Mouse (Mus musculus): Measurements from ENCODE around the gene Itga9. TPM values are rescaled to one million over a fixed set of nuclear protein-coding genes. Genes with fewer than 3 reads are reported as not detected.

Gene Itga9
- polyA plus RNA-seq, 1 experiment = not detected

DNA sequence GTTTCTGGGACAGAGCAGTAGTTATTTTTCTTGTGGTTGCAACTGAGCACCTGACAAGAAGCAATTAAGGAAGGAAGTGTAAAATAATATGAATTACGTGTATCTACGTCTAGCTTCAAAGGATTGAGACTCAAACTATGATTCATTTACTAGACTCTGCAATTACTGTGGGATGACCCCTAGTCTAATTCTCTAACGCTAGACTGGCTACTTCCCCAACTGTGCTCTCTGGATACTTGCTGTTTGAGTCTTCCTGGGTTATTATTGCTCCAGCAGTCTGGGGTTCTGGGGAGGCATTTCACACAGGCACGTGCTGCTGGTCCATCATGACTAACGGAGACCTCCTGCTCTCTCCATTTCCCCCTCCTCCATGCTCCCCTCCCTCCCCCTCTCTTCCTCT, 10.7 kb downstream of the Itga9 start:
- Histone ChIP-seq H3K27me3 (ENCODE audit: control insufficient read depth, insufficient read depth, insufficient read length) (peaks cover 24% of the 10 kb centered on the region), H3ac (ENCODE audit: control insufficient read depth, insufficient read length, low read depth) (no peak overlapping the region), H3K4me3 (ENCODE audit: insufficient read depth, poor library complexity, severe bottlenecking) (no peak overlapping the region), H3K79me3 (ENCODE audit: low read depth) (no peaks in the 10 kb centered on the region), H3K36me3 (ENCODE audit: control insufficient read depth, insufficient read depth) (no peaks in the 10 kb centered on the region), H3K79me2 (ENCODE audit: control insufficient read depth, insufficient read depth) (no peaks in the 10 kb centered on the region)
- TF ChIP-seq FOSL1 (IDR thresholded peaks at IDR 0.05; ENCODE audit: insufficient read depth, low read length, poor library complexity, severe bottlenecking) = no peak
- TF ChIP-seq MAX (IDR thresholded peaks at IDR 0.05) = no peak
- no peak for TF ChIP-seq USF1 (IDR thresholded peaks at IDR 0.05; ENCODE audit: low read depth)
- no peak for TF ChIP-seq MYOD1 (IDR thresholded peaks at IDR 0.05; ENCODE audit: control insufficient read depth, insufficient read length, low read depth)
- TF ChIP-seq CEBPB (IDR thresholded peaks at IDR 0.05; ENCODE audit: low read depth) = no peak
- no peak for TF ChIP-seq MYOG (IDR thresholded peaks at IDR 0.05; ENCODE audit: control insufficient read depth, extremely low read depth, insufficient read length)
- no peak for TF ChIP-seq CTCF (IDR thresholded peaks at IDR 0.05; ENCODE audit: control insufficient read depth, insufficient read depth, insufficient read length)

DNA sequence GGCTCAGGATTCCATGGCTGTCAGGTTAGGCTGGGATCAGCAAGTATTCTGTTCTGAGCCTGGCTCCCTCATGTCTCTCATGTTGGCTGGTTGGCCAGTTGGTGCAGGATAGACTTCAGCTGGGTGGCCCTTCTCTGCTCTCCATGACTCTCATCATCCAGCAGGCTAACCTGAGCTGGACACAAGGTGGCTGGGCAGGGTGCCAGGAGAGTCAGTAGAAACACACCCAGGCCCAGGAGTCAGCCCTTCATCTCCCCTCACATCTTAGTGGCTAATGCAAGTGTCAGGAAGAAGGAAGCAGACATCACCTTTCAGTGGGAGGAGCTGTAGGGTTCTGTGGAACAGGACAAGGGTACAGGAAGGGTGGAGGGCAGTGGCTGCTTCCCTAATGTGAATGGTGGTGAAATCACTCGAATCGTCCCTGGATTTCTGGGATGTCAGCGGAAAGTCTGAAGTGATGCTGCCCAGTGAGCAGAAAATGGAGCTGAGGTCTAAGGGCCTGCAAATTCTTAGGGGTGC, 12.3 kb downstream of the Itga9 start:
- no peaks in the 10 kb centered on the region for H3K36me3 ChIP-seq (ENCODE audit: control insufficient read depth, insufficient read depth)
- no peaks in the 10 kb centered on the region for H3K79me3 ChIP-seq (ENCODE audit: low read depth)
- H3K27me3 ChIP-seq (ENCODE audit: control insufficient read depth, insufficient read depth, insufficient read length) = peaks cover 28% of the 10 kb centered on the region
- no peak for TF ChIP-seq CEBPB (IDR thresholded peaks at IDR 0.05; ENCODE audit: low read depth)
- TF ChIP-seq MAX (IDR thresholded peaks at IDR 0.05) = no peak
- TF ChIP-seq CTCF (IDR thresholded peaks at IDR 0.05; ENCODE audit: control insufficient read depth, insufficient read depth, insufficient read length) = no peak
- TF ChIP-seq MYOD1 (IDR thresholded peaks at IDR 0.05; ENCODE audit: control insufficient read depth, insufficient read length, low read depth) = no peak
- TF ChIP-seq MYOG (IDR thresholded peaks at IDR 0.05; ENCODE audit: control insufficient read depth, extremely low read depth, insufficient read length) = no peak
- no peak for TF ChIP-seq USF1 (IDR thresholded peaks at IDR 0.05; ENCODE audit: low read depth)
- no peak for TF ChIP-seq FOSL1 (IDR thresholded peaks at IDR 0.05; ENCODE audit: insufficient read depth, low read length, poor library complexity, severe bottlenecking)
- H3K4me3 ChIP-seq (ENCODE audit: insufficient read depth, poor library complexity, severe bottlenecking) = no peak overlapping the region
- no peak overlapping the region for H3ac ChIP-seq (ENCODE audit: control insufficient read depth, insufficient read length, low read depth)
- H3K79me2 ChIP-seq (ENCODE audit: control insufficient read depth, insufficient read depth) = no peaks in the 10 kb centered on the region

DNA sequence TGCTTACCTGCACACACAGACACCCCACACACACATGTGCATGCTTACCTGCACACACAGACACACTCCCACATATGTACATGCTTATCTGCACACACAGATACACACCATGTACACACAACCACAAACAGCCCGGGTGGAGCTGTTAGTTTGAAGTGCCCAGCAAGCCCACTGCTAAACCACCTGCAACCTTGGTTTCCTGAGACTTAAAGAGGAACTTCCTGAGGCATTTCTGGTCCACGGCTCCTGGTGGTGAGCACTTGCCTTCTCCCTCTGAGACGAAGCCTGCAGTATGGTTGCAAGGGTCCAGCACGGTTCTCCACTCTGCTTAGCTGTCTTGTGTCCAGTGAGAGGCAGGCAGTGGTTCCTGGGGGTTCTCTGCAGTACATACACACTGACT, 14.3 kb downstream of the Itga9 start:
- H3K79me3 ChIP-seq (ENCODE audit: low read depth) = no peaks in the 10 kb centered on the region
- H3K36me3 ChIP-seq (ENCODE audit: control insufficient read depth, insufficient read depth) = no peaks in the 10 kb centered on the region
- TF ChIP-seq MAX (IDR thresholded peaks at IDR 0.05) = no peak
- no peak for TF ChIP-seq CEBPB (IDR thresholded peaks at IDR 0.05; ENCODE audit: low read depth)
- TF ChIP-seq CTCF (IDR thresholded peaks at IDR 0.05; ENCODE audit: control insufficient read depth, insufficient read depth, insufficient read length) = no peak
- no peak for TF ChIP-seq MYOG (IDR thresholded peaks at IDR 0.05; ENCODE audit: control insufficient read depth, extremely low read depth, insufficient read length)
- TF ChIP-seq USF1 (IDR thresholded peaks at IDR 0.05; ENCODE audit: low read depth) = no peak
- TF ChIP-seq FOSL1 (IDR thresholded peaks at IDR 0.05; ENCODE audit: insufficient read depth, low read length, poor library complexity, severe bottlenecking) = no peak
- TF ChIP-seq MYOD1 (IDR thresholded peaks at IDR 0.05; ENCODE audit: control insufficient read depth, insufficient read length, low read depth) = no peak
- peaks cover 43% of the 10 kb centered on the region for H3K27me3 ChIP-seq (ENCODE audit: control insufficient read depth, insufficient read depth, insufficient read length)
- H3ac ChIP-seq (ENCODE audit: control insufficient read depth, insufficient read length, low read depth) = no peak overlapping the region
- no peak overlapping the region for H3K4me3 ChIP-seq (ENCODE audit: insufficient read depth, poor library complexity, severe bottlenecking)
- no peaks in the 10 kb centered on the region for H3K79me2 ChIP-seq (ENCODE audit: control insufficient read depth, insufficient read depth)

DNA sequence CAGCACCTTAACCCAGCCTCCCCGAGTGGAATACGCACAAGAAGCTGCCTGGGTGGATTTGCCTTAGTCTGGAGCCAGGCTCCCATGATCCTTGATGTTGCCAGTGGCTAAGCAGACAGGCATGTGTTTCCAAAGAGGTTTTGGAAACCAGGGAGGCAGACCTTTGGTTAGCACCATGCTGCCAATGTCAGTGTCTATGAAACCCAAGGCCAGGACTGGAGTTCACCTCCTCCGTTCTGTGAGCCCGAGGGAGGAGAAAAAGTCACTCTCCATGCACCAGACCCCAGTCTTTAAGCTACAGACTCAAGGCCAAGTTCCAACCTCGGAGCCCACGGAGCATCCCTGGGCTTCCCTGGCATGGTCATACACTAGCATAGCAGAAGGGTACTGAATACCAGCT, 15.2 kb downstream of the Itga9 start:
- peaks cover 43% of the 10 kb centered on the region for H3K27me3 ChIP-seq (ENCODE audit: control insufficient read depth, insufficient read depth, insufficient read length)
- no peak overlapping the region for H3ac ChIP-seq (ENCODE audit: control insufficient read depth, insufficient read length, low read depth)
- no peak for TF ChIP-seq USF1 (IDR thresholded peaks at IDR 0.05; ENCODE audit: low read depth)
- TF ChIP-seq MYOD1 (IDR thresholded peaks at IDR 0.05; ENCODE audit: control insufficient read depth, insufficient read length, low read depth) = no peak
- TF ChIP-seq MYOG (IDR thresholded peaks at IDR 0.05; ENCODE audit: control insufficient read depth, extremely low read depth, insufficient read length) = no peak
- no peak for TF ChIP-seq FOSL1 (IDR thresholded peaks at IDR 0.05; ENCODE audit: insufficient read depth, low read length, poor library complexity, severe bottlenecking)
- TF ChIP-seq MAX (IDR thresholded peaks at IDR 0.05) = no peak
- TF ChIP-seq CEBPB (IDR thresholded peaks at IDR 0.05; ENCODE audit: low read depth) = no peak
- TF ChIP-seq CTCF (IDR thresholded peaks at IDR 0.05; ENCODE audit: control insufficient read depth, insufficient read depth, insufficient read length) = no peak
- H3K79me2 ChIP-seq (ENCODE audit: control insufficient read depth, insufficient read depth) = no peaks in the 10 kb centered on the region
- H3K79me3 ChIP-seq (ENCODE audit: low read depth) = no peaks in the 10 kb centered on the region
- H3K36me3 ChIP-seq (ENCODE audit: control insufficient read depth, insufficient read depth) = no peaks in the 10 kb centered on the region
- no peak overlapping the region for H3K4me3 ChIP-seq (ENCODE audit: insufficient read depth, poor library complexity, severe bottlenecking)

DNA sequence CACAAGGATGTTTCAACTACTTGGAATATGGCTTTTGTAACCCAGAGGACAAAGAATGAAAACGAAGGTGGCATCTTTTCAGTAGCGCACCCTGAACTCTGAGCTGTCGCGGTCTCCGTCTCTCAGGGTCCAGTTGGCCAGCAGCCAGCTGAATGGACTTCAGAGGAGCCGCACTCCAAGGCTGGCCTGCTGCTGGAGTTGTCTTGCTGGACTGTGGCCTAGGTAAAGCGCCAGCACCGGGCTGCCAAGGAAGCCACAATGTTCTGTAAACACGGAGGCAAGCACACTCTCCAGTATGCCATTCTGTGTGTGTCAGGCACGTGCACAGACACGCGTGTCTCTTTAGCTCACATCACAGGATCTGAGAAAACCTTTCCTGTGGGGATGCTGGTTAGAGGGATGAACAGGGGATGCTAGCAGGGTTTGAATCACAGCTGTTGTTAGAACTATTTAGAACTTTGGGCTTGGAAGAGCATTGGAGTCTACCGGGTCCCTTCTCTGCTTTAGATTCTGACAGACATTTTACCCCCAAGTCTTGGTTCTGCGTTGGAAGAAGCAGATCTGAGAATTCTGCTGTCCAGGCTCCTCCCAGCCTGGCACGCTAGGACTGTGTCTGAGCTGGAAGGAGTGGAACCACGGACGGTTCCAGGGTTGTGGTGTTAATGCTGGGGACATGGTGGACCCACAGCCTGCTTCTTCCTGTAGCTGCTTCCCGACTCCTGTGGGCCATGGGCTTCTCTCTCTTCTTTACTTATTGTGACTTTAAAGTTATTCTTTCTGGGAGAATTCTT, 16.1 kb downstream of the Itga9 start:
- Histone ChIP-seq H3K36me3 (ENCODE audit: control insufficient read depth, insufficient read depth) (no peaks in the 10 kb centered on the region), H3K79me2 (ENCODE audit: control insufficient read depth, insufficient read depth) (no peaks in the 10 kb centered on the region), H3K4me3 (ENCODE audit: insufficient read depth, poor library complexity, severe bottlenecking) (no peak overlapping the region), H3K79me3 (ENCODE audit: low read depth) (no peaks in the 10 kb centered on the region), H3ac (ENCODE audit: control insufficient read depth, insufficient read length, low read depth) (no peak overlapping the region), H3K27me3 (ENCODE audit: control insufficient read depth, insufficient read depth, insufficient read length) (peaks cover 51% of the 10 kb centered on the region)
- TF ChIP-seq MYOG (IDR thresholded peaks at IDR 0.05; ENCODE audit: control insufficient read depth, extremely low read depth, insufficient read length) (no peak), CEBPB (IDR thresholded peaks at IDR 0.05; ENCODE audit: low read depth) (no peak), CTCF (IDR thresholded peaks at IDR 0.05; ENCODE audit: control insufficient read depth, insufficient read depth, insufficient read length) (no peak), USF1 (IDR thresholded peaks at IDR 0.05; ENCODE audit: low read depth) (no peak), MAX (IDR thresholded peaks at IDR 0.05) (no peak), FOSL1 (IDR thresholded peaks at IDR 0.05; ENCODE audit: insufficient read depth, low read length, poor library complexity, severe bottlenecking) (no peak), MYOD1 (IDR thresholded peaks at IDR 0.05; ENCODE audit: control insufficient read depth, insufficient read length, low read depth) (no peak)
